Mouse (Mus musculus): Measurements from ENCODE around the gene Dpep2nb.

- no peak for TF ChIP-seq CTCF (IDR thresholded peaks at IDR 0.05; ENCODE audit: control insufficient read depth, insufficient read depth, insufficient replicate concordance, low read depth, low read length)
- no peak for TF ChIP-seq POLR2A (IDR thresholded peaks at IDR 0.05; ENCODE audit: control insufficient read depth, low read depth, low read length)
These were observed 49.3 kb upstream of the Dpep2nb start for GRCm38 (mm10) chr8:106055038-106055437.

All from testis, adult 2 months (tissue).